Mouse (Mus musculus) neural tube, embryonic 11.5 days (tissue): ENCODE measurements around the gene Cfap206. TPM values are rescaled to one million over a fixed set of nuclear protein-coding genes. Genes with fewer than 3 reads are reported as not detected.

Experiments
- ATAC-seq: fragments of 200-750 bp; cut with Nextera tagmentation; 2 replicates; pipeline ENCODE4 v1.8.0; 2017; ENCODE audit warnings: moderate number of reproducible peaks, mild to moderate bottlenecking, moderate TSS enrichment, moderate library complexity; ENCODE audit not compliant: insufficient read depth, low FRiP score, low TSS enrichment
- DNase-seq: peaks from one replicate; pipeline ENCODE4 v3.0.0-alpha.2; 2015; ENCODE audit warnings: low spot score
- H3K27ac ChIP-seq: fragments of 300-500 bp; sonication (generic); 2 replicates; pipeline ENCODE4 v1.5.1; 2014; ENCODE audit warnings: low read depth, mild to moderate bottlenecking, low read length
- H3K27me3 ChIP-seq: fragments of 300-500 bp; sonication (generic); 2 replicates; pipeline ENCODE4 v1.6.1; 2014; ENCODE audit warnings: mild to moderate bottlenecking, low read length, mixed read lengths; ENCODE audit not compliant: control insufficient read depth, insufficient read depth
- H3K36me3 ChIP-seq: fragments of 300-500 bp; sonication (generic); 2 replicates; pipeline ENCODE4 v1.6.1; 2014; ENCODE audit warnings: mild to moderate bottlenecking, low read length, moderate library complexity, mixed read lengths; ENCODE audit not compliant: control insufficient read depth, insufficient read depth
- H3K4me1 ChIP-seq: fragments of 300-500 bp; sonication (generic); 2 replicates; pipeline ENCODE4 v1.6.1; 2014; ENCODE audit warnings: low read length, mixed read lengths; ENCODE audit not compliant: control insufficient read depth, insufficient read depth
- H3K4me2 ChIP-seq: fragments of 300-500 bp; sonication (generic); 2 replicates; pipeline ENCODE4 v1.6.1; 2014; ENCODE audit warnings: low read depth, mild to moderate bottlenecking, moderate library complexity
- H3K4me3 ChIP-seq: fragments of 300-500 bp; sonication (generic); 2 replicates; pipeline ENCODE4 v1.5.1; 2014; ENCODE audit warnings: low read depth, low read length
- H3K9ac ChIP-seq: fragments of 300-500 bp; sonication (generic); 2 replicates; pipeline ENCODE4 v1.6.1; 2014; ENCODE audit warnings: mild to moderate bottlenecking, low read length
- H3K9me3 ChIP-seq: fragments of 300-500 bp; sonication (generic); 2 replicates; pipeline ENCODE4 v1.6.1; 2016; ENCODE audit warnings: low read length; ENCODE audit not compliant: control insufficient read depth
- WGBS: fragments of 180-500 bp; shearing (Covaris S2); extraction: QIAGEN DNeasy Blood & Tissue Kit; methylation state at CpG from one replicate; pipeline ENCODE4 v1.1.7; 2014; 5-methylcytosine and 5-hydroxymethylcytosine counted together
- polyA plus RNA-seq: library from polyadenylated mRNA; unstranded; fragments of >200 nt; fragmentation: Nextera tagmentation; extraction: Ambion mirVana; gene quantifications from 2 replicates; pipeline ENCODE4 v1.2.1, GENCODE M21; 2014

The Cfap206 gene
- polyA plus RNA-seq, 1 experiment from 2014 or later = 0.60 TPM

- Histone ChIP-seq H3K36me3 (no peaks in the 10 kb centered on the region), H3K9ac (no peak overlapping the region), H3K4me2 (no peak overlapping the region), H3K4me3 (no peak overlapping the region), H3K27me3 (no peaks in the 10 kb centered on the region), H3K27ac (no peak overlapping the region), H3K4me1 (no peaks in the 10 kb centered on the region), H3K9me3 (no peaks in the 10 kb centered on the region)
- ATAC-seq (peak; percentile 53; the same call in 1 of the 2 replicates), DNase-seq (peak; percentile 62)
- WGBS = 44% methylated on average over 5 of the region's 5 CpGs
These were observed 28.5 kb downstream of the Cfap206 start for GRCm38 (mm10) chr4:34701528-34701927.

GRCm38 (mm10) chr4:34688021-34688420 lies 42.0 kb downstream of the Cfap206 start:
- no peak for ATAC-seq
- DNase-seq = no peak
- 93% methylated on average over 3 of the region's 3 CpGs for WGBS
- Histone ChIP-seq H3K36me3 (no peaks in the 10 kb centered on the region), H3K9me3 (no peaks in the 10 kb centered on the region), H3K4me1 (no peaks in the 10 kb centered on the region), H3K27ac (no peak overlapping the region), H3K9ac (no peak overlapping the region), H3K4me3 (no peak overlapping the region), H3K4me2 (no peak overlapping the region), H3K27me3 (no peaks in the 10 kb centered on the region)

- no peaks in the 10 kb centered on the region for H3K4me1 ChIP-seq
- peak; percentile 94 for DNase-seq
- H3K4me3 ChIP-seq = peak within 1 kb of the TSS; percentile 87
- under 1% methylated on average over 65 of the region's 65 CpGs for WGBS
- H3K4me2 ChIP-seq = peak within 1 kb of the TSS; percentile 47
- H3K36me3 ChIP-seq = no peaks in the 10 kb centered on the region
- no peaks in the 10 kb centered on the region for H3K27me3 ChIP-seq
- H3K9me3 ChIP-seq = no peaks in the 10 kb centered on the region
- H3K9ac ChIP-seq = peak within 1 kb of the TSS; percentile 96
- H3K27ac ChIP-seq = peak within 1 kb of the TSS; percentile 95
- peak; percentile 97 for ATAC-seq
These were observed 43.0 kb downstream of the Cfap206 start, which contains the start of gene Slc35a1 for GRCm38 (mm10) chr4:34686874-34687567. Slc35a1 (minus strand) TSS chr4:34687438.

GRCm38 (mm10) chr4:34680530-34680929 lies 49.5 kb downstream of the Cfap206 start:
- 87% methylated on average over 5 of the region's 5 CpGs for WGBS
- DNase-seq (no peak), ATAC-seq (no peak)
- Histone ChIP-seq H3K36me3 (no peaks in the 10 kb centered on the region), H3K9me3 (no peaks in the 10 kb centered on the region), H3K27ac (no peak overlapping the region), H3K4me1 (no peaks in the 10 kb centered on the region), H3K4me2 (no peak overlapping the region), H3K27me3 (no peaks in the 10 kb centered on the region), H3K9ac (no peak overlapping the region), H3K4me3 (no peak overlapping the region)

- no peak overlapping the region for H3K9ac ChIP-seq
- 93% methylated on average over 5 of the region's 5 CpGs for WGBS
- no peak for ATAC-seq
These were observed 56.3 kb downstream of the Cfap206 start for GRCm38 (mm10) chr4:34673721-34674120.

GRCm38 (mm10) chr4:34667923-34668322 lies 62.1 kb downstream of the Cfap206 start:
- no peak overlapping the region for H3K4me3 ChIP-seq
- H3K9me3 ChIP-seq = no peaks in the 10 kb centered on the region
- H3K4me1 ChIP-seq = no peaks in the 10 kb centered on the region
- peaks cover 3% of the 10 kb centered on the region; the same call in 1 of the 2 replicates for H3K36me3 ChIP-seq
- 93% methylated on average over 5 of the region's 5 CpGs for WGBS
- H3K27ac ChIP-seq = no peak overlapping the region
- no peaks in the 10 kb centered on the region for H3K27me3 ChIP-seq
- ATAC-seq (no peak), DNase-seq (no peak)
- H3K9ac ChIP-seq = no peak overlapping the region
- no peak overlapping the region for H3K4me2 ChIP-seq

More at GRCm38 (mm10) chr4:34673721-34674120, 56.3 kb downstream of the Cfap206 start:
- Histone ChIP-seq H3K27ac (no peak overlapping the region), H3K9me3 (no peaks in the 10 kb centered on the region), H3K36me3 (peaks cover 2% of the 10 kb centered on the region; the same call in 1 of the 2 replicates), H3K4me2 (no peak overlapping the region), H3K27me3 (no peaks in the 10 kb centered on the region), H3K4me3 (no peak overlapping the region), H3K4me1 (no peaks in the 10 kb centered on the region)
- DNase-seq = no peak

- Histone ChIP-seq H3K27ac (no peak overlapping the region), H3K4me3 (no peak overlapping the region), H3K4me2 (no peak overlapping the region), H3K36me3 (peaks cover 12% of the 10 kb centered on the region), H3K4me1 (no peaks in the 10 kb centered on the region), H3K9ac (no peak overlapping the region), H3K27me3 (no peaks in the 10 kb centered on the region), H3K9me3 (no peaks in the 10 kb centered on the region)
- DNase-seq = no peak
- ATAC-seq = no peak
- 83% methylated on average over 6 of the region's 6 CpGs for WGBS
These were observed 68.1 kb downstream of the Cfap206 start for GRCm38 (mm10) chr4:34661927-34662326.

GRCm38 (mm10) chr4:34661514-34661913 lies 68.5 kb downstream of the Cfap206 start:
- Histone ChIP-seq H3K27me3 (no peaks in the 10 kb centered on the region), H3K9me3 (no peaks in the 10 kb centered on the region), H3K4me2 (no peak overlapping the region), H3K4me1 (no peaks in the 10 kb centered on the region), H3K36me3 (peaks cover 12% of the 10 kb centered on the region), H3K27ac (no peak overlapping the region), H3K4me3 (no peak overlapping the region), H3K9ac (no peak overlapping the region)
- no peak for ATAC-seq
- no peak for DNase-seq
- 92% methylated on average over 2 of the region's 2 CpGs for WGBS

- H3K4me1 ChIP-seq = no peaks in the 10 kb centered on the region
- no peak for DNase-seq
- no peak overlapping the region for H3K27ac ChIP-seq
- peaks cover 11% of the 10 kb centered on the region for H3K36me3 ChIP-seq
- no peak for ATAC-seq
- H3K9me3 ChIP-seq = no peaks in the 10 kb centered on the region
- H3K27me3 ChIP-seq = no peaks in the 10 kb centered on the region
- H3K4me2 ChIP-seq = no peak overlapping the region
- 95% methylated on average over 2 of the region's 2 CpGs for WGBS
- no peak overlapping the region for H3K9ac ChIP-seq
- no peak overlapping the region for H3K4me3 ChIP-seq
These were observed 71.0 kb downstream of the Cfap206 start for GRCm38 (mm10) chr4:34659012-34659411.
